Mouse (Mus musculus): ENCODE measurements around the gene Rps27l. TPM values are rescaled to one million over a fixed set of nuclear protein-coding genes. Genes with fewer than 3 reads are reported as not detected.

Rps27l gene
- polyA plus RNA-seq, 1 experiment from 2014 or later, result 572 TPM

DNA sequence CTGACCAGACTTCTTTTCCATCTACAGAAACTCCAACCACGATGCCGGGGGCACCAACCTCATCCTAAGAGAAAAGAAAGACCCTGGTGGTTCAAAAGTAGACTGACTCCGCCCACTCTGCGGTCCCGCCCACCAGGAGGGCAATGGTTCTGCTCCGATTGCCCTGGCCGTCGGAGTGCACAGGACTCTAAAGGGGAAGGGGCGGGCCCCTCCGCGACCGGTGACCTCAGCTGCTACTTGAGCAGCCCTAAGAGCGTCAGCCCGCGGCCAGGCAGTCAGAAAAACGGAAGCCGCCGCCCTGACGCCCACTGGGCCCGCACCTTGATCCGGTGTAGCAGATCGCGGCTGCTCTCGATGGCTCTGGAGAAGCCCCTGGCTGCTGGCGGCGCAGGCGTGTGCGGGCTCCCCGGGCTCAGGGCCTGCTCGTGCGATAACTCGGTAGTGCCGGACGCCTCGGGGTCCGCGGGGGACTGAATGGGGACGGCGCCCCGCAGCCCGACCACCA, 28.9 kb downstream of the Rps27l start:
- Histone ChIP-seq H3K9ac (replicated peaks; ENCODE audit: low read depth) (peak overlapping the region; percentile 87), H3K4me3 (ENCODE audit: low read depth, low read length) (peak overlapping the region; percentile 86), H3K27ac (ENCODE audit: low read length) (peak overlapping the region; percentile 94), H3K36me3 (ENCODE audit: insufficient read depth, low read length) (no peaks in the 10 kb centered on the region; the same call in 1 of the 2 replicates), H3K27me3 (replicated peaks; ENCODE audit: insufficient read depth, low read length) (no peaks in the 10 kb centered on the region), H3K9me3 (ENCODE audit: low read length) (no peaks in the 10 kb centered on the region), H3K4me1 (ENCODE audit: insufficient read depth, low read depth, low read length) (no peaks in the 10 kb centered on the region), H3K4me2 (replicated peaks; ENCODE audit: low read depth, low read length) (peak overlapping the region; percentile 87)
- DNase-seq (ENCODE audit: low spot score) (peak; percentile 91), ATAC-seq (peak; percentile 93)
- TF ChIP-seq CTCF (IDR thresholded peaks at IDR 0.05), result 0 out of 2 replicates have a peak, but pooled peaks have one; percentile 18
- TF ChIP-seq EP300 (IDR thresholded peaks at IDR 0.05), result no peak
- under 1% methylated on average over 40 of the region's 41 CpGs for WGBS

DNA sequence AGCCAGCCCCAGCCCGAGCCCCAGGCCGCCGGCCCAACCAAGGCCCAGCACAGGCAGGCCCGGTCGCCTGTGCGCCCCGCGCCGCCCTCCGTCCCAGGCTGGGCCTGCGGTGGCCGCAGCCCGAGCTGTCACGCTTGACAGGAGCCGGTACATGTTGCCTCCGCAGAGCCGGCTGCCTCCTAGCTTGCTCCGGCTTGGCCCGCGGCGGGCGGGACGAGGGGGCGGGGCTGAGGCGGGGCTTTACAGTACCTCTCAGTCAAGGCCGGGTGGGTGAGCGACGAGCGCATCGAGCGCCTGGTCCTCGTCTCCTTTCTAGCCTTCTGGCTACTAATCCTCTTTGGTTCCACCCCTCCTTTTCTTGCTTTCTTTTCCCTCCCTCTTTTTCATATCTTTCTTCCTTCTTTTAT, 29.4 kb downstream of the Rps27l start, which contains the start of gene Lactb:
TSS of gene Lactb (minus strand) at position 246 of the 407 bp plus-strand sequence.
- peak; percentile 94 for DNase-seq (ENCODE audit: low spot score)
- H3K27me3 ChIP-seq (replicated peaks; ENCODE audit: insufficient read depth, low read length), result no peaks in the 10 kb centered on the region
- peak within 1 kb of the TSS; percentile 94 for H3K27ac ChIP-seq (ENCODE audit: low read length)
- no peaks in the 10 kb centered on the region for H3K4me1 ChIP-seq (ENCODE audit: insufficient read depth, low read depth, low read length)
- TF ChIP-seq EP300 (IDR thresholded peaks at IDR 0.05) (no peak), CTCF (IDR thresholded peaks at IDR 0.05) (no peak)
- no peaks in the 10 kb centered on the region; the same call in 1 of the 2 replicates for H3K36me3 ChIP-seq (ENCODE audit: insufficient read depth, low read length)
- H3K9ac ChIP-seq (replicated peaks; ENCODE audit: low read depth), result peak within 1 kb of the TSS; percentile 87
- H3K9me3 ChIP-seq (ENCODE audit: low read length), result no peaks in the 10 kb centered on the region
- WGBS, result 3% methylated on average over 23 of the region's 32 CpGs
- peak within 1 kb of the TSS; percentile 87 for H3K4me2 ChIP-seq (replicated peaks; ENCODE audit: low read depth, low read length)
- peak within 1 kb of the TSS; percentile 86 for H3K4me3 ChIP-seq (ENCODE audit: low read depth, low read length)
- peak; percentile 98 for ATAC-seq

DNA sequence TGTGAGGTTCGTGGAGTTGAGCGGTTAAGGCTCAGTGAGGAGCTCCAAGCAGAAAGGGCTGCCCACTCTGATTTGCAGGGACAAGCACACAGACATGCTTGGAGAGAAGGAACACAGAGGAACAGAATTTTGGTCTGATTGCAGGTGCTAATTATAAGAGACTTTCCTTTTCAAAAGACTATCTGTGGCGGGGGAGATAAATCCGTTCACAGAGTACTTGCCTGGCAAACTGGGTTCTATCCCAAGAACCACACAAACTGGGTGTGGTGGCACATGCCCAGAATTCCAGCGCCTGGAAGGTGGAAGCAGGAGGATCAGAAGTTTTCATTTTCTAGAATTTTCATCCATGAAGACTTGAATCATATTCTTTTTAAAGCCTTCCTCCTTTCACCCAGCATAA, 31.2 kb downstream of the Rps27l start:
- H3K27ac ChIP-seq (ENCODE audit: low read length), result no peak overlapping the region
- H3K36me3 ChIP-seq (ENCODE audit: insufficient read depth, low read length), result no peaks in the 10 kb centered on the region
- H3K4me3 ChIP-seq (ENCODE audit: low read depth, low read length), result no peak overlapping the region
- no peaks in the 10 kb centered on the region for H3K4me1 ChIP-seq (ENCODE audit: insufficient read depth, low read depth, low read length)
- H3K27me3 ChIP-seq (replicated peaks; ENCODE audit: insufficient read depth, low read length), result no peaks in the 10 kb centered on the region
- no peak for ATAC-seq
- 65% methylated on average over 5 of the region's 5 CpGs for WGBS
- no peak overlapping the region for H3K4me2 ChIP-seq (replicated peaks; ENCODE audit: low read depth, low read length)
- TF ChIP-seq EP300 (IDR thresholded peaks at IDR 0.05), result no peak
- TF ChIP-seq CTCF (IDR thresholded peaks at IDR 0.05), result no peak
- H3K9me3 ChIP-seq (ENCODE audit: low read length), result no peaks in the 10 kb centered on the region
- no peak overlapping the region for H3K9ac ChIP-seq (replicated peaks; ENCODE audit: low read depth)
- DNase-seq (ENCODE audit: low spot score), result no peak

- Histone ChIP-seq H3K4me3 (ENCODE audit: low read depth, low read length) (no peak overlapping the region), H3K4me2 (replicated peaks; ENCODE audit: low read depth, low read length) (no peak overlapping the region), H3K9ac (replicated peaks; ENCODE audit: low read depth) (no peak overlapping the region), H3K36me3 (ENCODE audit: insufficient read depth, low read length) (no peaks in the 10 kb centered on the region), H3K4me1 (ENCODE audit: insufficient read depth, low read depth, low read length) (no peaks in the 10 kb centered on the region), H3K9me3 (ENCODE audit: low read length) (no peaks in the 10 kb centered on the region), H3K27me3 (replicated peaks; ENCODE audit: insufficient read depth, low read length) (no peaks in the 10 kb centered on the region), H3K27ac (ENCODE audit: low read length) (no peak overlapping the region)
- no peak for TF ChIP-seq EP300 (IDR thresholded peaks at IDR 0.05)
- no peak for TF ChIP-seq CTCF (IDR thresholded peaks at IDR 0.05)
- ATAC-seq (no peak), DNase-seq (ENCODE audit: low spot score) (no peak)
- WGBS, result 77% methylated on average over 1 of the region's 1 CpGs
These were observed 32.1 kb downstream of the Rps27l start for GRCm38 (mm10) chr9:66977982-66978381.

DNA sequence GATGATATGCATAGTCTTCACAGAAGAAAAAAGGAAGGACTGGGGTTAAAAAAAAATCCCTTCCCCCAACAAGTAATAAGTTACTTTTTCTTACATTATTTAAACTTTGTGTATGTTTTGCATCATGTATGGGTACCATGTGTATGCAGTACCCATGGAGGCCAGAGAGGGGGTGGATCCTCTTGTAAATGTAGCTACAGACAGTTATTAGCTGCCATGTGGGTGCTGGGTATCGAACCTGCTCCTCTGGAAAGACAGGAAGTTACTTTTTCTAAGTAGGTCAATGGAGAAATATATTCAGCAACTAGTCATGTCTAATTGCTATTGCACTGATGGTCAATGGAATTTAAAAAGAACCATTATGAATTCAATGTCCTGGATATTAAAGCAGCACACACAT, 32.6 kb downstream of the Rps27l start:
- Histone ChIP-seq H3K4me3 (ENCODE audit: low read depth, low read length) (no peak overlapping the region), H3K9ac (replicated peaks; ENCODE audit: low read depth) (no peak overlapping the region), H3K27me3 (replicated peaks; ENCODE audit: insufficient read depth, low read length) (no peaks in the 10 kb centered on the region), H3K36me3 (ENCODE audit: insufficient read depth, low read length) (no peaks in the 10 kb centered on the region), H3K9me3 (ENCODE audit: low read length) (no peaks in the 10 kb centered on the region), H3K4me2 (replicated peaks; ENCODE audit: low read depth, low read length) (no peak overlapping the region), H3K27ac (ENCODE audit: low read length) (no peak overlapping the region), H3K4me1 (ENCODE audit: insufficient read depth, low read depth, low read length) (no peaks in the 10 kb centered on the region)
- 66% methylated on average over 1 of the region's 1 CpGs for WGBS
- DNase-seq (ENCODE audit: low spot score), result no peak
- TF ChIP-seq EP300 (IDR thresholded peaks at IDR 0.05) (no peak), CTCF (IDR thresholded peaks at IDR 0.05) (no peak)
- ATAC-seq, result no peak

GRCm38 (mm10) chr9:66980458-66980857, 34.6 kb downstream of the Rps27l start:
- peak; percentile 59 for ATAC-seq

More at GRCm38 (mm10) chr9:66980458-66980857, 34.6 kb downstream of the Rps27l start:
- no peaks in the 10 kb centered on the region for H3K27me3 ChIP-seq (replicated peaks; ENCODE audit: insufficient read depth, low read length)
- no peaks in the 10 kb centered on the region for H3K4me1 ChIP-seq (ENCODE audit: insufficient read depth, low read depth, low read length)
- DNase-seq (ENCODE audit: low spot score), result peak; percentile 78
- no peak overlapping the region for H3K4me3 ChIP-seq (ENCODE audit: low read depth, low read length)
- H3K9me3 ChIP-seq (ENCODE audit: low read length), result no peaks in the 10 kb centered on the region
- H3K36me3 ChIP-seq (ENCODE audit: insufficient read depth, low read length), result no peaks in the 10 kb centered on the region
- TF ChIP-seq CTCF (IDR thresholded peaks at IDR 0.05) (peak; percentile 93), EP300 (IDR thresholded peaks at IDR 0.05) (no peak)
- H3K9ac ChIP-seq (replicated peaks; ENCODE audit: low read depth), result no peak overlapping the region
- H3K27ac ChIP-seq (ENCODE audit: low read length), result no peak overlapping the region
- WGBS, result 10% methylated on average over 5 of the region's 5 CpGs
- H3K4me2 ChIP-seq (replicated peaks; ENCODE audit: low read depth, low read length), result no peak overlapping the region

Measured in lung, postnatal 0 days (tissue).